Mouse (Mus musculus) limb, embryonic 11.5 days (tissue): ENCODE measurements around the gene Sult1a1. TPM values are rescaled to one million over a fixed set of nuclear protein-coding genes. Genes with fewer than 3 reads are reported as not detected.
A peak's percentile ranks its signal among the peaks of the same experiment; 100 is the strongest.

Source experiments
- ATAC-seq: fragments of 200-750 bp; cut with Nextera tagmentation; 2 replicates; pipeline ENCODE4 v1.8.0; 2017; ENCODE audit warnings: low read depth; ENCODE audit not compliant: insufficient number of reproducible peaks, low FRiP score, low TSS enrichment
- DNase-seq: peaks from one replicate; pipeline ENCODE4 v3.0.0-alpha.2; 2015; ENCODE audit warnings: low spot score
- H3K27ac ChIP-seq: fragments of 300-500 bp; sonication (generic); replicated peaks from 2 replicates; pipeline ENCODE4 v1.5.1; 2014; ENCODE audit warnings: low read depth, mild to moderate bottlenecking, low read length
- H3K27me3 ChIP-seq: fragments of 300-500 bp; sonication (generic); 2 replicates; pipeline ENCODE4 v1.6.1; 2014; ENCODE audit warnings: mild to moderate bottlenecking, low read length, mixed read lengths; ENCODE audit not compliant: control insufficient read depth, insufficient read depth
- H3K36me3 ChIP-seq: fragments of 300-500 bp; sonication (generic); 2 replicates; pipeline ENCODE4 v1.6.1; 2014; ENCODE audit warnings: mild to moderate bottlenecking, low read length, moderate library complexity, mixed read lengths; ENCODE audit not compliant: control insufficient read depth, insufficient read depth
- H3K4me1 ChIP-seq: fragments of 300-500 bp; sonication (generic); 2 replicates; pipeline ENCODE4 v1.6.1; 2014; ENCODE audit warnings: low read length, mixed read lengths; ENCODE audit not compliant: control insufficient read depth, insufficient read depth
- H3K4me2 ChIP-seq: fragments of 300-500 bp; sonication (generic); 2 replicates; pipeline ENCODE4 v1.6.1; 2014; ENCODE audit warnings: low read depth, mild to moderate bottlenecking, moderate library complexity; ENCODE audit not compliant: severe bottlenecking
- H3K4me3 ChIP-seq: fragments of 300-500 bp; sonication (generic); 2 replicates; pipeline ENCODE4 v1.5.1; 2014; ENCODE audit warnings: low read depth, low read length
- H3K9ac ChIP-seq: fragments of 300-500 bp; sonication (generic); 2 replicates; pipeline ENCODE4 v1.6.1; 2014; ENCODE audit warnings: mild to moderate bottlenecking, low read length
- H3K9me3 ChIP-seq: fragments of 300-500 bp; sonication (generic); 2 replicates; pipeline ENCODE4 v1.6.1; 2016; ENCODE audit warnings: low read length; ENCODE audit not compliant: control insufficient read depth
- WGBS: fragments of 180-500 bp; shearing (Covaris S2); extraction: QIAGEN DNeasy Blood & Tissue Kit; methylation state at CpG from one replicate; pipeline ENCODE4 v1.1.7; 2014; 5-methylcytosine and 5-hydroxymethylcytosine counted together
- polyA plus RNA-seq: library from polyadenylated mRNA; unstranded; fragments of >200 nt; fragmentation: Nextera tagmentation; extraction: Ambion mirVana; gene quantifications from 2 replicates; pipeline ENCODE4 v1.2.1, GENCODE M21; 2014

Gene Sult1a1
- polyA plus RNA-seq, 1 experiment from 2014 or later: 0.23 TPM

- H3K36me3 ChIP-seq: no peaks in the 10 kb centered on the region
- no peaks in the 10 kb centered on the region for H3K9me3 ChIP-seq
- H3K9ac ChIP-seq: no peak overlapping the region
- no peak overlapping the region for H3K4me2 ChIP-seq
- ATAC-seq: no peak
- H3K4me1 ChIP-seq: peaks cover 10% of the 10 kb centered on the region; the same call in 1 of the 2 replicates
- 45% methylated on average over 2 of the region's 2 CpGs for WGBS
- H3K27ac ChIP-seq: no peak overlapping the region
- H3K27me3 ChIP-seq: no peaks in the 10 kb centered on the region
- no peak for DNase-seq
- H3K4me3 ChIP-seq: no peak overlapping the region
Observed at GRCm38 (mm10) chr7:126632478-126632877, 43.8 kb downstream of the Sult1a1 start.

DNA sequence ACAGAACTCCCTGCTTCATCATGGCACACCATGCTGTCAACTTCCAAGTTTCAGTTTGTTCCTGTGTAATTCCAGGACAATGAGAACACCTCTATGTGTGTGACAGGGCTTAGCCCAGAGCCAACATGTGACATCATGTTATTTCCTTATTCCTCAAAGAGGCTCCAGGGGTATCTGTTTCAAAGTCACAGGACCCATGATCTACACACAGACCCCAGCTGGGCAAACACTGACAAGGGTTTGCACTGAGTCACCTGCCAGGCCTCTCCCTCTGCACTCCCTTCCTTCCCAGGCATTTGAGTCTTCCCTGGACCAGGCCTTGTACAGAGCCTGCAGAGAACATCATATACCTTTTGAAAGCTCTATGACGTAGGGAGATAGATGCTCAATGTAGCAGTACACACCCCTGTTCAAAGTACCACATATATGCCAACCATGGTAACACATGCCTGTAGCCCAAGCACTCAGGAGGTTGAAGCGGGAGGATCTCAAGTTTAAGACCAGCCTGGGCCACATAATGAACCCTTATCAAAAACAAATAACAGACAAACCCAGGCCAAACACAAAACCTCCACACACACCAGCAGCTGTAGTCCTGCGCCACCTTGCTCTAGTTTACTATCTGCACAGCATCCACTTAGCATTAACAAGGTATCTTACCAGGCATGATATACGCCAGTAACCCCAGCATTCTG, 45.3 kb downstream of the Sult1a1 start, which contains the start of gene Nupr1:
Nupr1 (minus strand) TSS at position 38 of the 695 bp plus-strand sequence.
- H3K9ac ChIP-seq: no peak within 1 kb of the TSS
- H3K4me3 ChIP-seq: no peak within 1 kb of the TSS
- DNase-seq (no peak), ATAC-seq (no peak)
- H3K27me3 ChIP-seq: no peaks in the 10 kb centered on the region
- no peak within 1 kb of the TSS for H3K27ac ChIP-seq
- 95% methylated on average over 4 of the region's 4 CpGs for WGBS
- peaks cover 10% of the 10 kb centered on the region; the same call in 1 of the 2 replicates for H3K4me1 ChIP-seq
- no peaks in the 10 kb centered on the region for H3K9me3 ChIP-seq
- H3K4me2 ChIP-seq: no peak within 1 kb of the TSS
- no peaks in the 10 kb centered on the region for H3K36me3 ChIP-seq

GRCm38 (mm10) chr7:126629915-126630314, 46.3 kb downstream of the Sult1a1 start:
- no peaks in the 10 kb centered on the region for H3K36me3 ChIP-seq
- 33% methylated on average over 3 of the region's 3 CpGs for WGBS
- no peak for DNase-seq

GRCm38 (mm10) chr7:126628111-126628510, 48.1 kb downstream of the Sult1a1 start:
- no peak for DNase-seq
- no peaks in the 10 kb centered on the region for H3K9me3 ChIP-seq
- H3K27ac ChIP-seq: peak overlapping the region; percentile 42; the same call in 1 of the 2 replicates
- H3K4me3 ChIP-seq: no peak overlapping the region
- no peak for ATAC-seq
- no peak overlapping the region for H3K4me2 ChIP-seq
- no peaks in the 10 kb centered on the region for H3K27me3 ChIP-seq
- no peak overlapping the region for H3K9ac ChIP-seq
- H3K36me3 ChIP-seq: no peaks in the 10 kb centered on the region
- 53% methylated on average over 6 of the region's 6 CpGs for WGBS
- H3K4me1 ChIP-seq: 0 out of 2 replicates have a peak, but pooled peaks cover 5% of the 10 kb centered on the region

More at GRCm38 (mm10) chr7:126629915-126630314, 46.3 kb downstream of the Sult1a1 start:
- Histone ChIP-seq H3K4me3 (no peak overlapping the region), H3K4me2 (no peak overlapping the region), H3K9me3 (no peaks in the 10 kb centered on the region), H3K9ac (no peak overlapping the region), H3K27me3 (no peaks in the 10 kb centered on the region), H3K4me1 (peaks cover 10% of the 10 kb centered on the region; the same call in 1 of the 2 replicates), H3K27ac (no peak overlapping the region)
- ATAC-seq: no peak

- Histone ChIP-seq H3K27me3 (no peaks in the 10 kb centered on the region), H3K27ac (no peak overlapping the region), H3K4me1 (0 out of 2 replicates have a peak, but pooled peaks cover 2% of the 10 kb centered on the region), H3K9ac (no peak overlapping the region), H3K4me3 (no peak overlapping the region), H3K4me2 (no peak overlapping the region), H3K9me3 (no peaks in the 10 kb centered on the region), H3K36me3 (no peaks in the 10 kb centered on the region)
- 84% methylated on average over 3 of the region's 3 CpGs for WGBS
- DNase-seq (no peak), ATAC-seq (no peak)
Observed at GRCm38 (mm10) chr7:126625807-126626600, 50.2 kb downstream of the Sult1a1 start.

- H3K27me3 ChIP-seq: no peaks in the 10 kb centered on the region
- DNase-seq: no peak
- H3K4me2 ChIP-seq: no peak overlapping the region
- 62% methylated on average over 6 of the region's 6 CpGs for WGBS
- H3K4me3 ChIP-seq: no peak overlapping the region
- H3K4me1 ChIP-seq: 0 out of 2 replicates have a peak, but pooled peaks cover 2% of the 10 kb centered on the region
- no peak overlapping the region for H3K27ac ChIP-seq
- no peak overlapping the region for H3K9ac ChIP-seq
- no peaks in the 10 kb centered on the region for H3K9me3 ChIP-seq
- ATAC-seq: no peak
- no peaks in the 10 kb centered on the region for H3K36me3 ChIP-seq
Observed at GRCm38 (mm10) chr7:126625369-126625768, 50.9 kb downstream of the Sult1a1 start.

GRCm38 (mm10) chr7:126624774-126625173, 51.5 kb downstream of the Sult1a1 start:
- Histone ChIP-seq H3K9ac (no peak overlapping the region), H3K4me2 (no peak overlapping the region), H3K27ac (no peak overlapping the region), H3K36me3 (no peaks in the 10 kb centered on the region), H3K4me3 (no peak overlapping the region), H3K27me3 (no peaks in the 10 kb centered on the region), H3K4me1 (0 out of 2 replicates have a peak, but pooled peaks cover 2% of the 10 kb centered on the region), H3K9me3 (no peaks in the 10 kb centered on the region)
- no peak for ATAC-seq
- 61% methylated on average over 16 of the region's 16 CpGs for WGBS
- DNase-seq: no peak

- H3K36me3 ChIP-seq: no peaks in the 10 kb centered on the region
- ATAC-seq (no peak), DNase-seq (no peak)
- no peak overlapping the region for H3K9ac ChIP-seq
- H3K4me3 ChIP-seq: no peak overlapping the region
- H3K4me1 ChIP-seq: 0 out of 2 replicates have a peak, but pooled peaks cover under 1% of the 10 kb centered on the region
- 81% methylated on average over 1 of the region's 1 CpGs for WGBS
- H3K27ac ChIP-seq: no peak overlapping the region
- H3K4me2 ChIP-seq: no peak overlapping the region
- H3K9me3 ChIP-seq: no peaks in the 10 kb centered on the region
- H3K27me3 ChIP-seq: no peaks in the 10 kb centered on the region
Observed at GRCm38 (mm10) chr7:126623381-126623780, 52.9 kb downstream of the Sult1a1 start.
